14 mouse cellular contexts compared by ENCODE assay signal in the genomic region with DNA sequence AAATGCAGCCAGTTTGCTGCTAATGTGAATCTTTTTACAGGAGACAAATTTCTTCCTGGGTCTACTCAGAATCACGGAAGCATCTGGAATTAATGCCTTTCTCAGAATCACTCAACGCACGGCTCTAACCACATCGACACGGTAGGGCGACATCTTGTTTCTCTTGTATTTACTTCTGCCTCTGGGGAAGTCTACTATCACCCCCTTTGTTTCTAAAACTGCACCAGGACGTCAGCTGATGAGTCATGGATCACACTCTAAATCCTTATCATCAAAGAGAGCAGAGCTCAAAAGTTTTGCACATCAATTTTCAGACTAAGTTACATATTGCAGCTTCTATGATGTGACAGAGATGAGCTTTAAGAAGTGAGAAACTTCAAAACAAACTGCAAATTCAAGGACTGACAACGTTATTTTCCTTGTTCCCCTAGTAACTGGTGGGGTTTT. TPM values are rescaled to one million over a fixed set of nuclear protein-coding genes. Genes with fewer than 3 reads are reported as not detected.
DNase-seq lines count a peak whose midpoint lies in the region; ATAC-seq lines count a peak whose summit lies in the region.
"Had no signal": no experiment of that assay in that cellular context is flagged by ENCODE, and none has a peak within 500 bp of the region (broad histone marks: within the 10 kb centered on the region; RNA-seq: fewer than 3 reads in every experiment).

No protein-coding gene starts in this region.

- H3K4me2 ChIP-seq in heart, embryonic 15.5 days = no peak overlapping the region
- H3K4me2 ChIP-seq in heart, embryonic 11.5 days = no peak overlapping the region
- H3K4me2 ChIP-seq in embryonic facial prominence, embryonic 15.5 days (replicated peaks) = 0 out of 2 replicates have a peak overlapping the region, but pooled peaks have one; percentile 13
- H3K4me2 ChIP-seq in hindbrain, embryonic 14.5 days (replicated peaks) = no peak overlapping the region
- H3K4me2 ChIP-seq: stomach, embryonic 15.5 days had no signal

- 31% methylated on average over 8 of the region's 8 CpGs for WGBS in heart, embryonic 15.5 days
- 39% methylated on average over 8 of the region's 8 CpGs for WGBS in heart, embryonic 11.5 days (ENCODE audit: insufficient replicate concordance)
- WGBS in embryonic facial prominence, embryonic 15.5 days = 14% methylated on average over 8 of the region's 8 CpGs
- 77% methylated on average over 8 of the region's 8 CpGs for WGBS in hindbrain, embryonic 14.5 days

- ATAC-seq in heart, embryonic 15.5 days (replicated peaks; ENCODE audit: insufficient number of reproducible peaks, insufficient read depth, low FRiP score, low read depth) = no peak
- no peak for ATAC-seq in heart, embryonic 11.5 days (replicated peaks; ENCODE audit: insufficient number of reproducible peaks, low FRiP score, low TSS enrichment)
- peak; percentile 75 for ATAC-seq in CD4-positive, CD25-positive, alpha-beta regulatory T cell, adult 4 months
- no peak for ATAC-seq in embryonic facial prominence, embryonic 15.5 days (ENCODE audit: insufficient number of reproducible peaks, low FRiP score, low TSS enrichment, low read depth)
- no peak for ATAC-seq in hindbrain, embryonic 14.5 days (ENCODE audit: low FRiP score)
- ATAC-seq: forebrain, postnatal 0 days; intestine, postnatal 0 days; Patski had no signal

- H3K4me1 ChIP-seq in heart, embryonic 15.5 days (replicated peaks) = peaks cover 30% of the 10 kb centered on the region
- H3K4me1 ChIP-seq in heart, embryonic 11.5 days (ENCODE audit: control insufficient read depth, insufficient read depth, low read length) = peaks cover 8% of the 10 kb centered on the region
- peaks cover 14% of the 10 kb centered on the region; the same call in 1 of the 2 replicates for H3K4me1 ChIP-seq in embryonic facial prominence, embryonic 15.5 days
- H3K4me1 ChIP-seq in hindbrain, embryonic 14.5 days (replicated peaks; ENCODE audit: control insufficient read depth, insufficient read depth, low read length) = no peaks in the 10 kb centered on the region

- no peaks in the 10 kb centered on the region for H3K36me3 ChIP-seq in heart, embryonic 15.5 days
- H3K36me3 ChIP-seq in heart, embryonic 11.5 days (ENCODE audit: control insufficient read depth, insufficient read depth, low read length) = no peaks in the 10 kb centered on the region
- no peaks in the 10 kb centered on the region for H3K36me3 ChIP-seq in embryonic facial prominence, embryonic 15.5 days
- no peaks in the 10 kb centered on the region for H3K36me3 ChIP-seq in hindbrain, embryonic 14.5 days (replicated peaks; ENCODE audit: control insufficient read depth, insufficient read depth)
- H3K36me3 ChIP-seq: stomach, embryonic 15.5 days had no signal

- no peak overlapping the region for H3K9ac ChIP-seq in heart, embryonic 15.5 days
- H3K9ac ChIP-seq in heart, embryonic 11.5 days (ENCODE audit: low read depth, low read length) = no peak overlapping the region
- H3K9ac ChIP-seq in embryonic facial prominence, embryonic 15.5 days = no peak overlapping the region
- no peak overlapping the region for H3K9ac ChIP-seq in hindbrain, embryonic 14.5 days
- H3K9ac ChIP-seq: forebrain, postnatal 0 days; stomach, embryonic 15.5 days had no signal

- peak; percentile 88 for DNase-seq in A20 (ENCODE audit: low read depth, low spot score)
- no peak for DNase-seq in right cerebral cortex, postnatal 10 days (ENCODE audit: low spot score in 2 of 2)
- no peak for DNase-seq in hindbrain, embryonic 14.5 days (ENCODE audit: low spot score)
- DNase-seq: cerebellum, adult 9-10 months; forebrain, postnatal 0 days; liver; right cerebral cortex, postnatal 4 days had no signal

- no peak overlapping the region for H3K4me3 ChIP-seq in heart, embryonic 15.5 days
- H3K4me3 ChIP-seq in heart, embryonic 11.5 days (ENCODE audit: low read depth, low read length) = no peak overlapping the region
- 0 out of 2 replicates have a peak overlapping the region, but pooled peaks have one; percentile 2 for H3K4me3 ChIP-seq in embryonic facial prominence, embryonic 15.5 days (replicated peaks)
- no peak overlapping the region for H3K4me3 ChIP-seq in hindbrain, embryonic 14.5 days (replicated peaks; ENCODE audit: low read length)
- H3K4me3 ChIP-seq: stomach, embryonic 15.5 days had no signal

- H3K27ac ChIP-seq in heart, embryonic 15.5 days = peak overlapping the region; percentile 31; the same call in 1 of the 2 replicates
- H3K27ac ChIP-seq in heart, embryonic 11.5 days (ENCODE audit: low read depth, low read length) = no peak overlapping the region
- H3K27ac ChIP-seq in embryonic facial prominence, embryonic 15.5 days (replicated peaks) = peak overlapping the region; percentile 29; the same call in 1 of the 2 replicates
- H3K27ac ChIP-seq in hindbrain, embryonic 14.5 days = no peak overlapping the region
- H3K27ac ChIP-seq: stomach, embryonic 15.5 days had no signal

- H3K9me3 ChIP-seq in heart, embryonic 15.5 days (replicated peaks) = no peaks in the 10 kb centered on the region
- H3K9me3 ChIP-seq in heart, embryonic 11.5 days (replicated peaks; ENCODE audit: control insufficient read depth, low read length) = no peaks in the 10 kb centered on the region
- no peaks in the 10 kb centered on the region for H3K9me3 ChIP-seq in embryonic facial prominence, embryonic 15.5 days (replicated peaks)
- H3K9me3 ChIP-seq in hindbrain, embryonic 14.5 days (ENCODE audit: control insufficient read depth, low read length) = no peaks in the 10 kb centered on the region
- H3K9me3 ChIP-seq: stomach, embryonic 15.5 days had no signal

- H3K27me3 ChIP-seq in heart, embryonic 15.5 days = no peaks in the 10 kb centered on the region
- H3K27me3 ChIP-seq in heart, embryonic 11.5 days (ENCODE audit: control insufficient read depth, insufficient read depth, low read length) = no peaks in the 10 kb centered on the region
- H3K27me3 ChIP-seq in embryonic facial prominence, embryonic 15.5 days = no peaks in the 10 kb centered on the region
- H3K27me3 ChIP-seq in hindbrain, embryonic 14.5 days (ENCODE audit: control insufficient read depth, insufficient read depth, low read length) = no peaks in the 10 kb centered on the region
- H3K27me3 ChIP-seq: Patski; stomach, embryonic 15.5 days had no signal

RNA-seq across cellular contexts. Expression of a gene that starts 13.1 kb away (rescaled TPM):
- polyA plus RNA-seq in heart, embryonic 15.5 days (2015; fragmentation: Nextera tagmentation; extraction: Ambion mirVana) = 11.2 and 14.2 TPM in 2 replicates
- 9.4 and 11.0 TPM in 2 replicates for polyA plus RNA-seq in heart, embryonic 11.5 days (2014; fragmentation: Nextera tagmentation; extraction: Ambion mirVana)
- polyA plus RNA-seq in CD4-positive, CD25-positive, alpha-beta regulatory T cell, adult 4 months (2017; shearing (Covaris generic)) = 10 to 100 TPM; 19.6 to 29.9 TPM
- polyA plus RNA-seq in embryonic facial prominence, embryonic 15.5 days (2015; fragmentation: Nextera tagmentation; extraction: Ambion mirVana) = 14.8 and 17.2 TPM in 2 replicates
- 5.0 and 5.6 TPM in 2 replicates for polyA plus RNA-seq in hindbrain, embryonic 14.5 days (2014; fragmentation: Nextera tagmentation; extraction: Ambion mirVana)

RNA-seq across cellular contexts. Expression of a gene that starts 13.6 kb away (rescaled TPM):
- 84.3 and 85.2 TPM in 2 replicates for polyA plus RNA-seq in heart, embryonic 15.5 days (2015; fragmentation: Nextera tagmentation; extraction: Ambion mirVana)
- polyA plus RNA-seq in heart, embryonic 11.5 days (2014; fragmentation: Nextera tagmentation; extraction: Ambion mirVana) = 103 TPM in 2 replicates
- polyA plus RNA-seq in CD4-positive, CD25-positive, alpha-beta regulatory T cell, adult 4 months (2017; shearing (Covaris generic)) = 100 to 1,000 TPM; 126 to 148 TPM
- 139 and 142 TPM in 2 replicates for polyA plus RNA-seq in embryonic facial prominence, embryonic 15.5 days (2015; fragmentation: Nextera tagmentation; extraction: Ambion mirVana)
- 109 and 113 TPM in 2 replicates for polyA plus RNA-seq in hindbrain, embryonic 14.5 days (2014; fragmentation: Nextera tagmentation; extraction: Ambion mirVana)

Comparison
In these comparisons a context has a peak if more than half of its experiments do, and no peak if none do; other contexts are left out.
1. H3K27ac ChIP-seq: peak in heart, embryonic 15.5 days (single experiment) and embryonic facial prominence, embryonic 15.5 days (single experiment); none in heart, embryonic 11.5 days (single experiment) and hindbrain, embryonic 14.5 days (single experiment).